Mouse (Mus musculus): ENCODE data around the gene Clcn5.

DNA sequence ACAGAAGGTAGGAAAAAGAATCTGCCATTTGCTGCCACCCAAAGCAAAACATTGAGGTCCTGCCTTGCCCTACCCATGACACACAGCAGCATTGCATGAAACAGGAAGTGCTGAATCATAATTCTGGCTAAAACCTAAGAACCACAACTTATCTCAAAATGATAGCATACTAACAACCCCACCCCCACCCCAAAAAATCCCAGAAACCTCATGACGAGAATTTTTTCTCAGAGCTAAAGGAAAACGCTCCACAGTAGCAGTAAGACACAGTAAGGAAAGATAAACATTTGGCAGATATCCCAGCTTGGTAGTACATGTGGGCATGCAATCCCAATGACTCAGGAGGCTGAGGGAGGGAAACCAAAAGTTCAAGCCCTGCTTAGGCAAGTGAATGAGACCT lies 10.9 kb downstream of the Clcn5 start:
- TF ChIP-seq CTCF (IDR thresholded peaks at IDR 0.05; ENCODE audit: control insufficient read depth, insufficient read depth, insufficient read length) (no peak), MYOG (IDR thresholded peaks at IDR 0.05; ENCODE audit: control insufficient read depth, extremely low read depth, insufficient read length) (no peak), CEBPB (IDR thresholded peaks at IDR 0.05; ENCODE audit: low read depth) (no peak), USF1 (IDR thresholded peaks at IDR 0.05; ENCODE audit: low read depth) (peak; percentile 11), MYOD1 (IDR thresholded peaks at IDR 0.05; ENCODE audit: control insufficient read depth, insufficient read length, low read depth) (peak; percentile 5), MAX (IDR thresholded peaks at IDR 0.05) (peak; percentile 48), FOSL1 (IDR thresholded peaks at IDR 0.05; ENCODE audit: insufficient read depth, low read length, poor library complexity, severe bottlenecking) (no peak)

Measured in C2C12 (cell line).